Mouse (Mus musculus) ES-Bruce4 (cell line): ENCODE measurements around the gene Cnot2.

Experiments used
- CTCF ChIP-seq: IDR thresholded peaks from one replicate; pipeline ENCODE4 v1.8.1; 2011; ENCODE audit warnings: low read depth, low read length
- EP300 ChIP-seq: IDR thresholded peaks from 2 replicates; pipeline ENCODE4 v1.6.1; 2011; ENCODE audit warnings: low read depth, low read length; ENCODE audit not compliant: insufficient read depth
- POLR2A ChIP-seq: IDR thresholded peaks from one replicate; pipeline ENCODE4 v1.8.1; 2011; ENCODE audit warnings: low read length; ENCODE audit not compliant: insufficient read depth

DNA sequence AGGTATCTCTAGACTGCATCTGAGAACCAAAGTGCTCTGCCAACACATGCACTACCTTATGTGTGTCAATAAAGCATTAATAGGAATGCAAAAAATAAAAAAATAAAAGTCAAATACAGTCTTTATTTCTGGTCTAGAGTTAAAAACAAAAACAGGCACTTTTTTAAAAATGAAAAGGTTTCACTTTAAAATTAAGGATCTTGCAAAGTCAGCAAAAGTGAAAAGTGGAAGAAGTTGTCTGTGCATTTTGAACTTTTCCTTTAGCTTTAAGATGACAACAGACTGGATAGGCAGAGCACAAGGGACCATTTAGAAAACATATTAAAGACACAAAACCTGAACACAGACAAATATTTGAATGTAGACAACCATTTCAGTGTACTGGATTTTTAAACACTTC lies 1.8 kb downstream of the Cnot2 start:
- no peak for TF ChIP-seq EP300
- TF ChIP-seq CTCF: no peak
- TF ChIP-seq POLR2A: no peak
